Mouse (Mus musculus) limb, embryonic 12.5 days (tissue): Measurements from ENCODE around the gene Tnr. TPM values are rescaled to one million over a fixed set of nuclear protein-coding genes. Genes with fewer than 3 reads are reported as not detected.

ENCODE experiments used
- ATAC-seq: fragments of 200-750 bp; cut with Nextera tagmentation; 2 replicates; pipeline ENCODE4 v1.8.0; 2017; ENCODE audit warnings: low read depth, moderate TSS enrichment; ENCODE audit not compliant: insufficient number of reproducible peaks, insufficient read depth, low FRiP score, low TSS enrichment
- H3K27ac ChIP-seq: fragments of 300-500 bp; sonication (generic); 2 replicates; pipeline ENCODE4 v1.5.1; 2016; ENCODE audit warnings: mild to moderate bottlenecking, moderate library complexity
- H3K27me3 ChIP-seq: fragments of 300-500 bp; sonication (generic); 2 replicates; pipeline ENCODE4 v1.6.1; 2016; ENCODE audit warnings: mild to moderate bottlenecking, moderate library complexity
- H3K36me3 ChIP-seq: fragments of 300-500 bp; sonication (generic); 2 replicates; pipeline ENCODE4 v1.6.1; 2016; ENCODE audit warnings: mild to moderate bottlenecking, moderate library complexity
- H3K4me1 ChIP-seq: fragments of 300-500 bp; sonication (generic); replicated peaks from 2 replicates; pipeline ENCODE4 v1.6.1; 2016
- H3K4me2 ChIP-seq: fragments of 300-500 bp; sonication (generic); 2 replicates; pipeline ENCODE4 v1.6.1; 2016; ENCODE audit warnings: mild to moderate bottlenecking, moderate library complexity
- H3K4me3 ChIP-seq: fragments of 300-500 bp; sonication (generic); replicated peaks from 2 replicates; pipeline ENCODE4 v1.5.1; 2016; ENCODE audit warnings: mild to moderate bottlenecking
- H3K9ac ChIP-seq: fragments of 300-500 bp; sonication (generic); replicated peaks from 2 replicates; pipeline ENCODE4 v1.6.1; 2016; ENCODE audit warnings: mild to moderate bottlenecking, moderate library complexity
- H3K9me3 ChIP-seq: fragments of 300-500 bp; sonication (generic); 2 replicates; pipeline ENCODE4 v1.6.1; 2016; ENCODE audit warnings: mild to moderate bottlenecking, moderate library complexity
- WGBS: fragments of 180-500 bp; shearing (Covaris S2); methylation state at CpG from one replicate; pipeline ENCODE4 v1.1.7; 2016; 5-methylcytosine and 5-hydroxymethylcytosine counted together
- polyA plus RNA-seq: library from polyadenylated mRNA; unstranded; fragments of >200 nt; fragmentation: Nextera tagmentation; extraction: Ambion mirVana; gene quantifications from 2 replicates; pipeline ENCODE4 v1.2.1, GENCODE M21; 2016

The Tnr gene
- polyA plus RNA-seq, 1 experiment from 2014 or later, result not detected

DNA sequence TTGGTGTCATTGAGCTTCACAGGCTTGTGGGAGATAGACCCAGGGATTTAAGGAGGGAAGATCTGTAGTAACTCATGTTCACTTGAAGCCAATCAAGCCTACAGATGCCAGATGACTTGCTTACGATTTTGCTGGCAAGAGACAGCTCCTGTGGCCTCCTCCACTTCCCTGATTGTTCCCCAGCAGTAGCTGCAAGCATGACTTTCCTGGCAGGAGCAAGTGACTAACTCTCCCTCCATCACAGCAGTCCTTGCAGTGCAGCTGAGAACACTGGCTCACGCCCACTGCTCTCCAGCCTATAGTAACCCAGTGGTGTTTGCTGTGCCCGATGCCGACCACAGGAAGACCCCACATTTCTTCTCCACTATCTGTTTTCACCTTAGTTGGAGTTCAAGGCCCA is 356.3 kb downstream of the Tnr start:
- ATAC-seq, result no peak
- 74% methylated on average over 4 of the region's 4 CpGs for WGBS

DNA sequence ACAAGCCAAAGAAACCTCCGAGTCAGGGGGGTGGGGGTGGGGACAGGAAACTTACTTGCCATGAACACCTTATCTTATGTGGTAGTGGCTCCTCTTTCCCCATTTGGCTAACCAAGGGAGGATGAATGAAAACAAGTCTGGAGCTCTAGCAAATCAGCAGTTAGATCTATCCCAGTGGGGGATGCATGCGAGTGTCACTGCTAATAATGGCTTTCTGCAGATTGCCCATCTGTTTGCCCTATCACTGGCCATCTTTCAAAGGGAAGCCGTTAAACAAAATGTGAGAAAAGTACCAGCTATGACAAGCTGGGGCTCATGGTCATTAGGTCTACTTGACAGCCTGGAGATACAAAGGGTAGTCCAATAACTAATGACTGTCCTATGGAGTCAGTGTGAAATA is 361.9 kb downstream of the Tnr start:
- 41% methylated on average over 3 of the region's 3 CpGs for WGBS
- no peak for ATAC-seq
- H3K27me3 ChIP-seq, result no peaks in the 10 kb centered on the region

More for the DNA sequence above, 356.3 kb downstream of the Tnr start:
- Histone ChIP-seq H3K9me3 (no peaks in the 10 kb centered on the region), H3K4me3 (no peak overlapping the region), H3K4me1 (no peaks in the 10 kb centered on the region), H3K4me2 (no peak overlapping the region), H3K36me3 (no peaks in the 10 kb centered on the region), H3K9ac (no peak overlapping the region), H3K27ac (no peak overlapping the region), H3K27me3 (no peaks in the 10 kb centered on the region)

GRCm38 (mm10) chr1:159888611-159889010 is 365.0 kb downstream of the Tnr start:
- no peak overlapping the region for H3K27ac ChIP-seq
- H3K9ac ChIP-seq, result no peak overlapping the region
- no peak overlapping the region for H3K4me3 ChIP-seq
- no peaks in the 10 kb centered on the region for H3K27me3 ChIP-seq
- H3K36me3 ChIP-seq, result no peaks in the 10 kb centered on the region
- ATAC-seq, result no peak
- no peak overlapping the region for H3K4me2 ChIP-seq
- over 99% methylated on average over 5 of the region's 5 CpGs for WGBS
- no peaks in the 10 kb centered on the region for H3K4me1 ChIP-seq
- H3K9me3 ChIP-seq, result no peaks in the 10 kb centered on the region

More for the DNA sequence above, 361.9 kb downstream of the Tnr start:
- Histone ChIP-seq H3K4me3 (no peak overlapping the region), H3K9ac (no peak overlapping the region), H3K4me1 (no peaks in the 10 kb centered on the region), H3K9me3 (no peaks in the 10 kb centered on the region), H3K4me2 (no peak overlapping the region), H3K36me3 (no peaks in the 10 kb centered on the region), H3K27ac (no peak overlapping the region)

- Histone ChIP-seq H3K9me3 (no peaks in the 10 kb centered on the region), H3K4me1 (no peaks in the 10 kb centered on the region), H3K27ac (no peak overlapping the region), H3K27me3 (no peaks in the 10 kb centered on the region), H3K4me2 (no peak overlapping the region), H3K36me3 (no peaks in the 10 kb centered on the region), H3K4me3 (no peak overlapping the region), H3K9ac (no peak overlapping the region)
- ATAC-seq, result no peak
- 92% methylated on average over 17 of the region's 17 CpGs for WGBS
Observed at GRCm38 (mm10) chr1:159889012-159889765, 365.6 kb downstream of the Tnr start.

DNA sequence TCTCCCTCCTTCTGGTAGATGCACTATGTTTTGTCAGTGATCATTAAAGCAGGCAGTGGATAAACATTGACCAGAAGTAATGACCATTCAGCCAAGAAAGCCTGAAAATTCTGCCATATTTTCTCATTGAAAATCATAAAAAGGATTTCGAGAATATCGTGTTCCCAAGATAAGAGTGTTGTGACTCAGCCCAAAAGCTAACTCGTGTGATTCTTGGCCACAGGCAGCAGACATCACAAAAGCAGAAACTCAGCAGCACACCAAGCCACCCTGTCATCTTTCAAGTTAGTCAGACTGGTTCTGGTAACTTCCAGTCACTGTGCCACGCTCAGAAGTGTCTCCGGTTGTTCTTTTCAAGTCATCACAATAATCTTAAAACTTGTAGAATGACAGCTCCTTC is 367.0 kb downstream of the Tnr start:
- Histone ChIP-seq H3K9me3 (no peaks in the 10 kb centered on the region), H3K27me3 (no peaks in the 10 kb centered on the region), H3K4me1 (no peaks in the 10 kb centered on the region), H3K36me3 (no peaks in the 10 kb centered on the region), H3K4me2 (no peak overlapping the region), H3K9ac (no peak overlapping the region), H3K4me3 (no peak overlapping the region), H3K27ac (no peak overlapping the region)
- ATAC-seq, result no peak
- 88% methylated on average over 5 of the region's 5 CpGs for WGBS

DNA sequence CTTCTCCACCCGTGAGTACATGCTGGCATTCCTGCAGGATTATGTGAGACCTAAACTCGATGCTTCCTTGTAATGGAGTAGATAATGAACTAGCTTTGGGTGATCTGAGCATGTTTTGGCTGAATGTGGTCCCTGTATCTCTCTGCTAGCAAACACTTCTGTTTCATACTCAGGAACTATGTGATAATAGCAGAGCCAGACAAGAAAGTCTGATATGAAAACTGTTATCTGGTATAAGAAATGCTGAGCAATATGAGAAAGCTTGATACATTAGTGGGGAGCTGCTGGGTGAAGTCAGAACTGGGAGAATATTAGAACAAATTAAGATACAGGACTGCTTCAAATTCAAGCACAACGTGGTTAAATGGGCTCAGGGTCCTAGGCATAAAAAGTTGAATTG is 371.5 kb downstream of the Tnr start:
- no peak overlapping the region for H3K9ac ChIP-seq
- no peak overlapping the region for H3K4me3 ChIP-seq
- no peaks in the 10 kb centered on the region for H3K4me1 ChIP-seq
- H3K9me3 ChIP-seq, result no peaks in the 10 kb centered on the region
- WGBS, result 74% methylated on average over 3 of the region's 3 CpGs
- H3K4me2 ChIP-seq, result no peak overlapping the region
- H3K27me3 ChIP-seq, result no peaks in the 10 kb centered on the region
- no peaks in the 10 kb centered on the region for H3K36me3 ChIP-seq
- ATAC-seq, result no peak
- H3K27ac ChIP-seq, result no peak overlapping the region

- 71% methylated on average over 3 of the region's 3 CpGs for WGBS
- ATAC-seq, result no peak
- no peak overlapping the region for H3K9ac ChIP-seq
Observed at GRCm38 (mm10) chr1:159899991-159900390, 376.4 kb downstream of the Tnr start.

DNA sequence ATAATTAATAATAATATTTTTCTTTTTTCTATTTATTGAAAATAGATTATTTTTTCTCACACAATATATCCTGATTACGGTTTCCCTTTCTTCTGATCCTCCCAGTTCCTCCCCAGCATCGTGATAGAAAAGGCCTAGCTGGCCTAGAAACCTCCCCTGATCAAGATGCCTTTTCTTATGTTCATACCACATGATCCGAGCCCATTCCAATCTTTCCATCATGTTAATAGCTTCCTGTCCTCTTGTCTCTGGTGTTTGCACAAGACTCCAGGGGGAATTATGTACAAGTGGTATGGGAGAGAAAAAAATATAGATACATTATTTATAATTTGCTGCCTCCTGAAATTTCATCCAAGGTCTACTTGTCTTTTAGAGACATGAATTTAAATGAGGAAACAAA is 377.1 kb downstream of the Tnr start:
- no peak overlapping the region for H3K27ac ChIP-seq
- no peak overlapping the region for H3K9ac ChIP-seq
- no peak overlapping the region for H3K4me3 ChIP-seq
- no peak overlapping the region for H3K4me2 ChIP-seq
- no peaks in the 10 kb centered on the region for H3K27me3 ChIP-seq
- no peaks in the 10 kb centered on the region for H3K9me3 ChIP-seq
- H3K36me3 ChIP-seq, result no peaks in the 10 kb centered on the region
- no peak for ATAC-seq
- 84% methylated on average over 3 of the region's 3 CpGs for WGBS
- no peaks in the 10 kb centered on the region for H3K4me1 ChIP-seq

More at GRCm38 (mm10) chr1:159899991-159900390, 376.4 kb downstream of the Tnr start:
- Histone ChIP-seq H3K9me3 (no peaks in the 10 kb centered on the region), H3K27me3 (no peaks in the 10 kb centered on the region), H3K27ac (no peak overlapping the region), H3K4me1 (no peaks in the 10 kb centered on the region), H3K4me3 (no peak overlapping the region), H3K4me2 (no peak overlapping the region), H3K36me3 (no peaks in the 10 kb centered on the region)

DNA sequence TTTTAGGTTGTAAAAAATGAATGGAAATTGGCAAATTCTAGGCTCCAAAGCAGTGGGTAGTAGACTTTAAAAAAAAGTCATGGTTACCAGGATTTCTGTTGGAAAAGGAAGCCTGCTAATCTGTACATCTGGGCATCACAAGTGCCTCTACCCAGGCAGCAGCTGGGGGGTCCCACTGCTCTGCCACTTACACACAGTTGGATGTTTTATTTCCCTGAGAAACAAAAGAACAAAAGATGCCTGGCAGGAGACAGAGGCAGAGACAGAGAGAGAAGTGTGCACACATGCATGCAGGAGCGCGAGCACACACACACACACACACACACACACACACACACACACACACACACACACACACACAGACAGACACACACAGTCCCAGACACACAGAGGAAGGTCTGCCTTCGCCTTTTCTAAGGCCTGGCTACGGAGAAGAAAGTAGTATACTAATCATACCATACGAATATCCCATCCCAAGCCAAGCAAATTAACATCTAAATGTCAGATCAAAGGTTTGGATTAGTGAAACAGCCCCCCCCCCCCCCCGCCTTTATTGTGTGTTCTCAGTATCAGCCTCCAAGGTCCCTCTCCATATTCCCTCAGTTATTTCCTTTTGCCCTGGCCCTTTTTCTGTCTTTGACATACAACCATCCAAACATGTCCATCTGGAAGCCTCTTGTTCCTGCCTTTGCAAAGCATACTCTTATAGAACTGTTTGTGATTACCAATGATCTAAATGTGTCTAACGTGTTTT is 378.0 kb downstream of the Tnr start:
- no peak for ATAC-seq
- Histone ChIP-seq H3K4me1 (no peaks in the 10 kb centered on the region), H3K9ac (no peak overlapping the region), H3K27ac (no peak overlapping the region), H3K4me3 (no peak overlapping the region), H3K27me3 (no peaks in the 10 kb centered on the region), H3K9me3 (no peaks in the 10 kb centered on the region), H3K36me3 (no peaks in the 10 kb centered on the region), H3K4me2 (no peak overlapping the region)
- WGBS, result 77% methylated on average over 7 of the region's 7 CpGs

DNA sequence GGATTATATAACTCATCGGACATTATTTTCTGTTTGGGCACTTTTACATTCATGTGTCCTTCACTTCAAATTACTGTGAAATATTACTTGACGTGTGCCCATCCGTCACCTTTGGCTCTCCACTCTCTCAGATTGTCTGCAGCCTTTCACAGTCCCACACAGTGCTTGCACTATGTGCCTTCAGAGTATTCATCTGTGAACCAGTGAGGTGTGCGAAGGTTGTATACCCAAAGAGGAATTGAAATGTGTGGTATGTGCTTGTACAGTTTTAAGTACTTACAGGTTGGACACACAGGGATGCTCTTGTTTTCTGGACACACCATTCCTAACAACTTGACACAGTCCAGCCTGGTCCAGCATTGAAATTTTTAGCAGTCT is 378.5 kb downstream of the Tnr start:
- Histone ChIP-seq H3K9ac (no peak overlapping the region), H3K4me2 (no peak overlapping the region), H3K9me3 (no peaks in the 10 kb centered on the region), H3K4me1 (no peaks in the 10 kb centered on the region), H3K4me3 (no peak overlapping the region), H3K27ac (no peak overlapping the region), H3K36me3 (no peaks in the 10 kb centered on the region), H3K27me3 (no peaks in the 10 kb centered on the region)
- ATAC-seq, result no peak
- 91% methylated on average over 4 of the region's 4 CpGs for WGBS

DNA sequence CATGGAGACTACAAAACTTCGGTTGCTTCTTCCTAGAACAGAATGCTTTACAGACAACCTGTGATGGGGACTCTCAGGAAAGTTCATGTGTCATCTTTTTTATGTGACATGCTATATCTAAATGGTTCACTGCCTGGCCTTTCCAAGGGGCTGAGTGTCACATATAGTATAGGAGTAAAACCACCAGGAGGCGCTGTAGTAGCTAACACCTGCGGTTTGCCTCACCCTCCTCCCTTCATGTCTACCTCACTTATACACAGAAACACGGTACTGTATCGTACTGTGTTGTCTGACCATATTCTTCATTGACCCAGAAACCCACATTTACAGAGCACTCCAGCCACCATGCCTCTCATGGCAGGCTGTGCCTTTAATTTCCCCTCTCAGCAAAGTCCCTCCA is 387.4 kb downstream of the Tnr start:
- Histone ChIP-seq H3K36me3 (no peaks in the 10 kb centered on the region), H3K4me3 (no peak overlapping the region), H3K9ac (no peak overlapping the region), H3K27ac (no peak overlapping the region), H3K4me1 (no peaks in the 10 kb centered on the region), H3K27me3 (no peaks in the 10 kb centered on the region), H3K4me2 (no peak overlapping the region), H3K9me3 (no peaks in the 10 kb centered on the region)
- no peak for ATAC-seq
- 39% methylated on average over 5 of the region's 5 CpGs for WGBS

DNA sequence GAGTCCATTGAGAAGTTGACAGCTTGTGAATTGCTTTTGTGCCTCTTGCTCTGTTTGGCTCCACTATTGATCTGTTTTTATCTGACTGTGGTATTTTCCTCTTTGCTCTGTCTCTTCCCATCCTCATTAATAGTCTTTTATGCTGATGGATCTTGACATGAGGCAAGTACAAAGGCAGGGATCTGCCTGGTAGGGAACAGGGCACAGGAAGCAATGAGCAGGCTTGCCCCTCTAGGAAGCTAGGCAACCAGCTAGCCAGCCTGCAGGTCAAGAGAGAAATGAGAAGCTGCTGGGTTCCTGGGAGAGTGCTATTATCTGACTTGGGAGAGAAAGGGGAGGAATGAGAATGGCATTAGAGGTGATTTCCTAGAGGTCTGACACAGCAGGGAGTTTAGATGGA is 391.2 kb downstream of the Tnr start:
- Histone ChIP-seq H3K36me3 (no peaks in the 10 kb centered on the region), H3K9me3 (no peaks in the 10 kb centered on the region)
- no peak for ATAC-seq

More for the DNA sequence above, 391.2 kb downstream of the Tnr start:
- no peaks in the 10 kb centered on the region for H3K4me1 ChIP-seq
- H3K9ac ChIP-seq, result no peak overlapping the region
- no peak overlapping the region for H3K4me2 ChIP-seq
- no peaks in the 10 kb centered on the region for H3K27me3 ChIP-seq
- H3K4me3 ChIP-seq, result no peak overlapping the region
- H3K27ac ChIP-seq, result no peak overlapping the region
